Mouse (Mus musculus) midbrain, embryonic 16.5 days (tissue): ENCODE data around the gene Olfr718-ps1. TPM values are rescaled to one million over a fixed set of nuclear protein-coding genes. Genes with fewer than 3 reads are reported as not detected.
"Not testable (repeated sequence)": the region's sequence is repeated elsewhere in the genome, so short reads cannot be mapped to it uniquely, and the experiment has no call there.

Experiments
- ATAC-seq: fragments of 200-750 bp; cut with Nextera tagmentation; 2 replicates; pipeline ENCODE4 v1.8.0; 2017; ENCODE audit warnings: moderate TSS enrichment
- H3K27ac ChIP-seq: fragments of 300-500 bp; sonication (generic); 2 replicates; pipeline ENCODE4 v1.5.1; 2014; ENCODE audit warnings: mild to moderate bottlenecking, low read length, mixed read lengths
- H3K27me3 ChIP-seq: fragments of 300-500 bp; sonication (generic); 2 replicates; pipeline ENCODE4 v1.6.1; 2014; ENCODE audit warnings: low read depth, low read length, mixed read lengths; ENCODE audit not compliant: control insufficient read depth, insufficient read depth
- H3K36me3 ChIP-seq: fragments of 300-500 bp; sonication (generic); 2 replicates; pipeline ENCODE4 v1.6.1; 2014; ENCODE audit warnings: mild to moderate bottlenecking, low read length, moderate library complexity, mixed read lengths; ENCODE audit not compliant: control insufficient read depth, insufficient read depth
- H3K4me1 ChIP-seq: fragments of 300-500 bp; sonication (generic); 2 replicates; pipeline ENCODE4 v1.6.1; 2014; ENCODE audit warnings: mild to moderate bottlenecking, low read length, mixed read lengths; ENCODE audit not compliant: control insufficient read depth, insufficient read depth
- H3K4me2 ChIP-seq: fragments of 300-500 bp; sonication (generic); 2 replicates; pipeline ENCODE4 v1.6.1; 2014; ENCODE audit warnings: mild to moderate bottlenecking, low read length, mixed read lengths
- H3K4me3 ChIP-seq: fragments of 300-500 bp; sonication (generic); 2 replicates; pipeline ENCODE4 v1.5.1; 2014; ENCODE audit warnings: low read depth, mild to moderate bottlenecking, low read length, moderate library complexity, mixed read lengths
- H3K9ac ChIP-seq: fragments of 300-500 bp; sonication (generic); 2 replicates; pipeline ENCODE4 v1.6.1; 2014; ENCODE audit warnings: low read depth, low read length, mixed read lengths
- H3K9me3 ChIP-seq: fragments of 300-500 bp; sonication (generic); replicated peaks from 2 replicates; pipeline ENCODE4 v1.6.1; 2014; ENCODE audit warnings: mild to moderate bottlenecking, low read length, mixed read lengths; ENCODE audit not compliant: control insufficient read depth, poor library complexity, severe bottlenecking
- WGBS: fragments of 180-500 bp; shearing (Covaris S2); extraction: QIAGEN DNeasy Blood & Tissue Kit; methylation state at CpG from one replicate; pipeline ENCODE4 v1.1.7; 2014; 5-methylcytosine and 5-hydroxymethylcytosine counted together
- polyA plus RNA-seq: library from polyadenylated mRNA; unstranded; fragments of >200 nt; fragmentation: Nextera tagmentation; extraction: Ambion mirVana; gene quantifications from 2 replicates; pipeline ENCODE4 v1.2.1, GENCODE M21; 2015

The Olfr718-ps1 gene
- polyA plus RNA-seq, 1 experiment from 2014 or later = not detected

DNA sequence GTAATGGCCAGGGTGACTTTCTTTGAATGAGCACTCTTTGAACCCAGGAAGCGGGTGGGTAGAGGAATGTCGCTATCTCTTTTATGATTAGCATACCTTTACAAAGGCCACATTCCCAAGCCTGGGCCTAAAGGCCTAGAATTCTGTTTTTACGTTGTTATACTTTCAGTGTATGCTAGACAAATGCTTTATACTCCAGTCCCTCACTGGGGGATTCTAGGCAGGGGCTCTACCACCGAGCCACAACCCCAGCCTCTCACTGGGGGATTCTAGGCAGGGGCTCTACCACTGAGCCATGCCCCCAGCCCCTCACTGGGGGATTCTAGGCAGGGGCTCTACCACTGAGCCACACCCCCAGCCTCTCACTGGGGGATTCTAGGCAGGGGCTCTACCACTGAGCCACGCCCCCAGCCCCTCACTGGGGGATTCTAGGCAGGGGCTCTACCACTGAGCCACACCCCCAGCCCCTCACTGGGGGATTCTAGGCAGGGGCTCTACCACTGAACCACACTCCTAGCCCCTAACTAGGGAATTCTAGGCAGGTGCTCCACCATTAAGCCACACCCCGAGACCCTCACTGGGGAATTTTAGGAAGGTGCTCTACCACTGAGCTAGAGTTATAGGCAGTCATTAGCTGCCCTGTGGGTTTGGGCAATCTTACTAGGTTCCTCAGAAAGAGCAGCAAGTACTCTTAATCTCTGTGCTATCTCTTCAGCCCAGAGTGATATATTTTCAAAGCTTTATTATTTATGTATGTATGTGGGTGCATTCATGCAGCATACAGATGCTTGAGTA, 13.0 kb downstream of the Olfr718-ps1 start:
- H3K27ac ChIP-seq, ATAC-seq, H3K4me1 ChIP-seq, H3K4me2 ChIP-seq, H3K36me3 ChIP-seq, H3K4me3 ChIP-seq, H3K9ac ChIP-seq, H3K27me3 ChIP-seq, H3K9me3 ChIP-seq: not testable (repeated sequence)
- 86% methylated on average over 3 of the region's 6 CpGs for WGBS

DNA sequence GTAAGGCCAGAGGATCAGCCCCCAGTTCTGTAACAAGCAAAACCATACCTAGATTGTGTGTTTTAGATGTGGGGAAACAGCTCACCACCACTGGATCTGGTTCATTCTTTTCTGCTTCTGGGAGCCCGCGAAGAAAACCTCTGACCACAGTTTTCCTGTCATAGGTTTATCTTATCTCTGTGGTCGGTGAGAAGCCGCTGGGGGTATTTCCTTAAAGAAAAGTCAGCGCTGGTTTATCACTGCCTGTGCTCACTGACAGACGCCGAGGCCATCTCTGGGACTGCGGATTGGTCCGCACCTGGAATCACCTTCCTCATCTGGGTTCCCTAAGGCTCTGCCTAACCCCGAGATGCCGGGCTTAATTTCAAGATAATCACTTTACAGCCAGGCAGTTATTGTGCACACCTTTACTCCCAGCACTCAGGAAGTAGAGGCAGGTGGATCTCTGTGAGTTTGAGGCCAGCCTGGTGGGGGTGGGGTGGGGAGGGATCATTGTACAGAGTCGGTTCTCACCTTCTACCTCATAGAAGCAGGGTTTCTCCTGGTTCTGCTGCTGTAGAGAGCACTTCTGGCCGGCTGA, 14.4 kb downstream of the Olfr718-ps1 start:
- no peak for ATAC-seq
- H3K36me3 ChIP-seq = no peaks in the 10 kb centered on the region; the same call in 1 of the 2 replicates
- no peak overlapping the region for H3K27ac ChIP-seq
- no peak overlapping the region for H3K4me2 ChIP-seq
- 85% methylated on average over 13 of the region's 13 CpGs for WGBS
- H3K9me3 ChIP-seq = 0 out of 2 replicates have a peak, but pooled peaks cover 8% of the 10 kb centered on the region
- no peak overlapping the region for H3K4me3 ChIP-seq
- no peaks in the 10 kb centered on the region for H3K27me3 ChIP-seq
- no peaks in the 10 kb centered on the region for H3K4me1 ChIP-seq
- no peak overlapping the region for H3K9ac ChIP-seq

GRCm38 (mm10) chr5:143130342-143130741, 17.0 kb downstream of the Olfr718-ps1 start:
- 89% methylated on average over 6 of the region's 7 CpGs for WGBS
- ATAC-seq = no peak
- H3K36me3 ChIP-seq = no peaks in the 10 kb centered on the region; the same call in 1 of the 2 replicates

DNA sequence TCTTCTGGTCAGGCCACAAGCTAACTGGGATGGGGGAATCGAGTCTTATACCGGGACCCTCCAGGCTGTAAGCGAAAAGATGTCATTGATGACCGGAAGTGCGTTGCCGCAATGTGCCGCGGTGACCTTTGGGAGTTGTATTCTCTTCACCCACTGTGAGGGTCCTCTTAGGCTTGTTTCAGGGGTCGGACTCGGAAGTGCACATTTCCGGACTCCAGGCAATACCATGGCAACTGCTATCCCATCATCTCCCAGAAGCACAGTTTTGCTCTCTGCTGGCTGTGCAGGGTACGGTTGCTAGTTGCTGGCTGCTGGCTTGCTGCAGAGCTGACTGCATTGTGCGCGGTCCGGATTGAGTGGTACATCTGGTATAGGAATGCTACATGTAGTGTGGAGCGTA, 18.3 kb downstream of the Olfr718-ps1 start:
- H3K9ac ChIP-seq = no peak overlapping the region
- WGBS = 91% methylated on average over 16 of the region's 16 CpGs
- H3K4me3 ChIP-seq = no peak overlapping the region
- no peak overlapping the region for H3K4me2 ChIP-seq
- no peaks in the 10 kb centered on the region for H3K27me3 ChIP-seq
- no peak for ATAC-seq
- H3K36me3 ChIP-seq = no peaks in the 10 kb centered on the region; the same call in 1 of the 2 replicates
- H3K27ac ChIP-seq = no peak overlapping the region
- 0 out of 2 replicates have a peak, but pooled peaks cover 8% of the 10 kb centered on the region for H3K9me3 ChIP-seq
- peaks cover 9% of the 10 kb centered on the region for H3K4me1 ChIP-seq

More at GRCm38 (mm10) chr5:143130342-143130741, 17.0 kb downstream of the Olfr718-ps1 start:
- Histone ChIP-seq H3K27me3 (no peaks in the 10 kb centered on the region), H3K9ac (no peak overlapping the region), H3K4me1 (peaks cover 3% of the 10 kb centered on the region), H3K4me3 (no peak overlapping the region), H3K4me2 (no peak overlapping the region), H3K27ac (no peak overlapping the region), H3K9me3 (0 out of 2 replicates have a peak, but pooled peaks cover 8% of the 10 kb centered on the region)

GRCm38 (mm10) chr5:143127837-143128236, 19.5 kb downstream of the Olfr718-ps1 start:
- peaks cover 9% of the 10 kb centered on the region for H3K4me1 ChIP-seq
- WGBS = 84% methylated on average over 8 of the region's 8 CpGs
- ATAC-seq = no peak
- H3K27ac ChIP-seq = no peak overlapping the region
- 0 out of 2 replicates have a peak, but pooled peaks cover 8% of the 10 kb centered on the region for H3K9me3 ChIP-seq
- no peak overlapping the region for H3K9ac ChIP-seq
- no peak overlapping the region for H3K4me3 ChIP-seq
- H3K27me3 ChIP-seq = no peaks in the 10 kb centered on the region
- no peaks in the 10 kb centered on the region; the same call in 1 of the 2 replicates for H3K36me3 ChIP-seq
- no peak overlapping the region for H3K4me2 ChIP-seq

DNA sequence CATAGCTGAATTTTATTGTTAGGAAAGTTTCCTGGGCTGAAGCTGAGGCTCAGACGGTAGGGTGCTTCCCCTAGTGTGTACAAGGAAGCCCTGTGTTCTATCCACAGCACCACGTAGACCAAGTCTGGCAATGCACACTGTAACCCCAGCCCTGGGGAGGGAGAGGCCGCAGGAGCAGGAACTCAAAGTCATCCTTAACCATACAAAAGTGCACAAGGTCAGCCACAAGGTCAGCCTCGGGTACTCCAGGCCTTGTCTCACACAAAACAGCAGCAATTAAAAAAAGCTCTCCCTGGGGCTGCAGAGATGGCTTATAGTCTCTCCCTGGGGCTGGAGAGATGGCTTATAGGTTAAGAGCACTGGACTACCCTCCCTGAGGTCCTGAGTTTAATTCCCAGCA, 20.5 kb downstream of the Olfr718-ps1 start:
- no peak overlapping the region for H3K4me2 ChIP-seq
- no peaks in the 10 kb centered on the region; the same call in 1 of the 2 replicates for H3K36me3 ChIP-seq
- no peak for ATAC-seq
- no peak overlapping the region for H3K9ac ChIP-seq
- WGBS = 75% methylated on average over 4 of the region's 4 CpGs
- 0 out of 2 replicates have a peak, but pooled peaks cover 8% of the 10 kb centered on the region for H3K9me3 ChIP-seq
- peaks cover 9% of the 10 kb centered on the region for H3K4me1 ChIP-seq
- no peak overlapping the region for H3K4me3 ChIP-seq
- no peak overlapping the region for H3K27ac ChIP-seq
- H3K27me3 ChIP-seq = no peaks in the 10 kb centered on the region

GRCm38 (mm10) chr5:143126089-143126488, 21.3 kb downstream of the Olfr718-ps1 start:
- Histone ChIP-seq H3K9ac (no peak overlapping the region), H3K27ac (peak overlapping the region; percentile 85), H3K36me3 (no peaks in the 10 kb centered on the region; the same call in 1 of the 2 replicates), H3K27me3 (no peaks in the 10 kb centered on the region), H3K4me2 (no peak overlapping the region), H3K9me3 (0 out of 2 replicates have a peak, but pooled peaks cover 8% of the 10 kb centered on the region), H3K4me3 (no peak overlapping the region), H3K4me1 (peaks cover 9% of the 10 kb centered on the region)
- no peak for ATAC-seq
- WGBS = 82% methylated on average over 9 of the region's 9 CpGs

GRCm38 (mm10) chr5:143125601-143126000, 21.8 kb downstream of the Olfr718-ps1 start:
- H3K9ac ChIP-seq = no peak overlapping the region
- WGBS = 13% methylated on average over 7 of the region's 7 CpGs
- ATAC-seq = peak; percentile 92
- peak overlapping the region; percentile 85 for H3K27ac ChIP-seq
- no peaks in the 10 kb centered on the region for H3K27me3 ChIP-seq
- peak overlapping the region; percentile 7; the same call in 1 of the 2 replicates for H3K4me2 ChIP-seq
- H3K4me3 ChIP-seq = no peak overlapping the region
- no peaks in the 10 kb centered on the region; the same call in 1 of the 2 replicates for H3K36me3 ChIP-seq
- H3K4me1 ChIP-seq = peaks cover 9% of the 10 kb centered on the region
- 0 out of 2 replicates have a peak, but pooled peaks cover 8% of the 10 kb centered on the region for H3K9me3 ChIP-seq
